Mouse (Mus musculus) hindbrain, embryonic 14.5 days (tissue): Measurements from ENCODE around the gene Ephx4. TPM values are rescaled to one million over a fixed set of nuclear protein-coding genes. Genes with fewer than 3 reads are reported as not detected.

Experiments
- ATAC-seq: fragments of 200-750 bp; cut with Nextera tagmentation; 2 replicates; pipeline ENCODE4 v1.8.0; 2017; ENCODE audit warnings: moderate number of reproducible peaks, mild to moderate bottlenecking, moderate TSS enrichment, moderate library complexity; ENCODE audit not compliant: low FRiP score
- DNase-seq: peaks from one replicate; pipeline ENCODE4 v3.0.0-alpha.2; 2015; ENCODE audit warnings: low spot score
- H3K27ac ChIP-seq: fragments of 300-500 bp; sonication (generic); 2 replicates; pipeline ENCODE4 v1.5.1; 2014; ENCODE audit warnings: mild to moderate bottlenecking, moderate library complexity
- H3K27me3 ChIP-seq: fragments of 300-500 bp; sonication (generic); 2 replicates; pipeline ENCODE4 v1.6.1; 2014; ENCODE audit warnings: mild to moderate bottlenecking, low read length, mixed read lengths; ENCODE audit not compliant: control insufficient read depth, insufficient read depth
- H3K36me3 ChIP-seq: fragments of 300-500 bp; sonication (generic); replicated peaks from 2 replicates; pipeline ENCODE4 v1.6.1; 2014; ENCODE audit not compliant: control insufficient read depth, insufficient read depth
- H3K4me1 ChIP-seq: fragments of 300-500 bp; sonication (generic); replicated peaks from 2 replicates; pipeline ENCODE4 v1.6.1; 2014; ENCODE audit warnings: antibody characterized with exemption, low read length, mixed read lengths; ENCODE audit not compliant: control insufficient read depth, insufficient read depth
- H3K4me2 ChIP-seq: fragments of 300-500 bp; sonication (generic); replicated peaks from 2 replicates; pipeline ENCODE4 v1.6.1; 2014; ENCODE audit warnings: mild to moderate bottlenecking, moderate library complexity
- H3K4me3 ChIP-seq: fragments of 300-500 bp; sonication (generic); replicated peaks from 2 replicates; pipeline ENCODE4 v1.5.1; 2014; ENCODE audit warnings: mild to moderate bottlenecking, low read length
- H3K9ac ChIP-seq: fragments of 300-500 bp; sonication (generic); 2 replicates; pipeline ENCODE4 v1.6.1; 2014
- H3K9me3 ChIP-seq: fragments of 300-500 bp; sonication (generic); 2 replicates; pipeline ENCODE4 v1.6.1; 2016; ENCODE audit warnings: low read length; ENCODE audit not compliant: control insufficient read depth
- WGBS: fragments of 180-500 bp; shearing (Covaris S2); extraction: QIAGEN DNeasy Blood & Tissue Kit; methylation state at CpG from one replicate; pipeline ENCODE4 v1.1.7; 2014; 5-methylcytosine and 5-hydroxymethylcytosine counted together
- polyA plus RNA-seq: library from polyadenylated mRNA; unstranded; fragments of >200 nt; fragmentation: Nextera tagmentation; extraction: Ambion mirVana; gene quantifications from 2 replicates; pipeline ENCODE4 v1.2.1, GENCODE M21; 2014

Ephx4 gene
- polyA plus RNA-seq: 2.9 and 3.2 TPM in 2 replicates

- WGBS: 21% methylated on average over 5 of the region's 5 CpGs
- Histone ChIP-seq H3K4me3 (peak within 1 kb of the TSS; percentile 68), H3K9ac (peak within 1 kb of the TSS; percentile 68), H3K9me3 (no peaks in the 10 kb centered on the region), H3K27ac (no peak within 1 kb of the TSS), H3K36me3 (no peaks in the 10 kb centered on the region), H3K27me3 (peaks cover 39% of the 10 kb centered on the region), H3K4me1 (no peaks in the 10 kb centered on the region; the same call in 1 of the 2 replicates), H3K4me2 (peak within 1 kb of the TSS; percentile 100)
- no peak for DNase-seq
- no peak for ATAC-seq
These were observed at the start of gene Ephx4 for GRCm38 (mm10) chr5:107402436-107402835. Ephx4 (plus strand) TSS chr5:107402736.

DNA sequence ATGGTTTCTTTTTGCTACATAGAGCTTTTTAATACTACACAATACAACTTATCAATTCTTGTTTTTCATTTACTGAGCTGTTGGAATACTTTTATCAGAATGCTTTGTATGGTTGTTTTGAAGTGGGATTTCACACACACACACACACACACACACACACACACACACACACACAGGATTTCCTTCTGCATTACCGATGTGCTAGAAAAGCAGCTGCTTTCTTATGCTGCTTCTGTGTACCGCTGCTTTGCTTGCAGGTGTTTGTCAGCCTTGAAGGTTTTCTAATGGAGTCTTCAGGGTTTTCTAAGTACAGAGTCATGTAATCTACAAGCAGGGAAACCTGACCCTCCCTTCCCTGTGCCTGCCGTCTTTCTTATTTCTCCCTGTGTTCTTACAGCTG is 48.6 kb upstream of the Ephx4 start:
- H3K9ac ChIP-seq: no peak overlapping the region
- no peak overlapping the region for H3K4me3 ChIP-seq
- H3K4me2 ChIP-seq: no peak overlapping the region
- no peaks in the 10 kb centered on the region for H3K36me3 ChIP-seq
- DNase-seq (no peak), ATAC-seq (no peak)
- 69% methylated on average over 3 of the region's 3 CpGs for WGBS
- H3K27ac ChIP-seq: no peak overlapping the region
- no peaks in the 10 kb centered on the region for H3K4me1 ChIP-seq
- H3K27me3 ChIP-seq: no peaks in the 10 kb centered on the region
- no peaks in the 10 kb centered on the region for H3K9me3 ChIP-seq

DNA sequence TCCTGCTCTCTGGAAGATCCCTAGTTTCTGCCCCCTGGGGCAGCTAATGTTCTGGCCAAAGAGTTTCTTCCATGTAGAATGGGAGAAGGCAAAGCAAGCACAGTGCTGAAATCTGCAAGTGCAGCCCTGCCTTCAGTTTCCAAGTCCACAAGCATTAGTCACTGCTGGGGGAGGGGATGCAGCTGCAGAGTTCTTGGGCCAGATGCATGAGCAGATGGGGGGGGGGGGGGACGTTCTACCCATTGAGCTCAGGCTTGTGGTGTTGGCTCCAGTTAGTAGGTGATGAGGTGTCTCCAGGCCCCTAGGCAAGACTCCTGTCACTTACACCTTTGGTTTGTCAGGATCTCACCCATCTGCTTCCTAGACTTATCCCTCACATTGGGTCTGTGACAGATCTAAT is 46.7 kb upstream of the Ephx4 start:
- Histone ChIP-seq H3K27me3 (no peaks in the 10 kb centered on the region), H3K4me2 (no peak overlapping the region), H3K9me3 (no peaks in the 10 kb centered on the region), H3K27ac (no peak overlapping the region), H3K4me1 (peaks cover 6% of the 10 kb centered on the region; the same call in 1 of the 2 replicates), H3K36me3 (no peaks in the 10 kb centered on the region), H3K4me3 (no peak overlapping the region), H3K9ac (no peak overlapping the region)
- ATAC-seq: no peak
- WGBS: 64% methylated on average over 1 of the region's 1 CpGs
- no peak for DNase-seq

DNA sequence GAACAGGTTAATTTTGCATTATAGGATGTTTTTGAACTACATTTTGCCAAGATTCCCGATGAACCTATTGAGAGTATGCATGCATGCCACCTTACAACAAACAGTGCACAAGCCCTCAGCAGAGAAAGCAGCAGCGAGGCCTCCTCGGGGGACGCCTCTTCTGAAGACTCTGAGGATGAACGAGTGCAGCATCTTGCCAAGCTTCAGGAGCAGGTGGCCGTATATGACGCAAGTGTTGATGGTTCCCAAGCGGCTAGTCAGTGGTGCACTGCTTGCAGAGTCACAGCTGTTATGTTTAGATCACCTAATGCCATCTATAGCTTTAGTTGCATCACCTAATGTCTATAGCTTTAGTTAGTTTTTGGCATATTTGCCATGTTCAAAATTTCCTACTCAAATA is 44.8 kb upstream of the Ephx4 start:
- Histone ChIP-seq H3K9ac (no peak overlapping the region), H3K36me3 (no peaks in the 10 kb centered on the region), H3K4me2 (no peak overlapping the region), H3K4me3 (no peak overlapping the region), H3K9me3 (no peaks in the 10 kb centered on the region), H3K27ac (no peak overlapping the region), H3K27me3 (no peaks in the 10 kb centered on the region), H3K4me1 (peaks cover 6% of the 10 kb centered on the region; the same call in 1 of the 2 replicates)
- ATAC-seq: no peak
- no peak for DNase-seq
- 86% methylated on average over 8 of the region's 8 CpGs for WGBS

DNA sequence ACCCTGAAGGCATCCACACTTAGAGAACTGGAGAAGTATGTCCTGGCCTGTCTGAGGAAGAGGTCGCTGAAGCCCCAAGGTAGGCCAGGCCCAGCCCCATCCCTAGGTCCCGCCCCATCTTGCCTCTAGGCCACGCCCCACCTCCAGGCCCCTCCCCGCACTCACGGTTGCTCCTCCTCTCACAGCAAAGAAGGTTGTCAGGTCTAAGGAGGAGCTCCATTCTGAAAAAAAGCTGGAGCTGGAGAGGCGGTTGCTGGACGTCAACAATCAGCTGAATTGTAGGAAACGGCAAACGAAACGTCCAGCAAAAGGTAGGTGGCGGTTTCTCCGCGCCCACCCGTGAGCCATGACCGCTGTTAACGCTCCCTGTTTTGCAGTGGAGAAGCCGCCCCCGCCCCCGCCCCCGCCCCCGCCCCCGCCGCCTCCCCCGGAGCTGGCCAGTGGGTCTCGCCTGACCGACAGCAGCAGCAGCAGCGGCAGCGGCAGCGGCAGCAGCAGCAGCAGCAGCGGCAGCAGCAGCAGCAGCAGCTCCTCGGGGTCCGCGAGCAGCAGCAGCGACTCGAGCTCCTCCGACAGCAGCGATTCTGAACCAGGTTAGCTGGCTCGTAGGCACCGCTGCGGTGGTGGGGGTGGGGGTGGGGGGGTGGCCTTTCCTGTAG is 43.0 kb upstream of the Ephx4 start:
- peak overlapping the region; percentile 50 for H3K4me2 ChIP-seq
- peak; percentile 69 for DNase-seq
- H3K36me3 ChIP-seq: no peaks in the 10 kb centered on the region
- under 1% methylated on average over 40 of the region's 40 CpGs for WGBS
- H3K27ac ChIP-seq: peak overlapping the region; percentile 79
- no peaks in the 10 kb centered on the region for H3K9me3 ChIP-seq
- peak overlapping the region; percentile 55 for H3K4me3 ChIP-seq
- no peaks in the 10 kb centered on the region for H3K27me3 ChIP-seq
- H3K9ac ChIP-seq: peak overlapping the region; percentile 64
- peaks cover 6% of the 10 kb centered on the region; the same call in 1 of the 2 replicates for H3K4me1 ChIP-seq
- peak; percentile 97 for ATAC-seq

DNA sequence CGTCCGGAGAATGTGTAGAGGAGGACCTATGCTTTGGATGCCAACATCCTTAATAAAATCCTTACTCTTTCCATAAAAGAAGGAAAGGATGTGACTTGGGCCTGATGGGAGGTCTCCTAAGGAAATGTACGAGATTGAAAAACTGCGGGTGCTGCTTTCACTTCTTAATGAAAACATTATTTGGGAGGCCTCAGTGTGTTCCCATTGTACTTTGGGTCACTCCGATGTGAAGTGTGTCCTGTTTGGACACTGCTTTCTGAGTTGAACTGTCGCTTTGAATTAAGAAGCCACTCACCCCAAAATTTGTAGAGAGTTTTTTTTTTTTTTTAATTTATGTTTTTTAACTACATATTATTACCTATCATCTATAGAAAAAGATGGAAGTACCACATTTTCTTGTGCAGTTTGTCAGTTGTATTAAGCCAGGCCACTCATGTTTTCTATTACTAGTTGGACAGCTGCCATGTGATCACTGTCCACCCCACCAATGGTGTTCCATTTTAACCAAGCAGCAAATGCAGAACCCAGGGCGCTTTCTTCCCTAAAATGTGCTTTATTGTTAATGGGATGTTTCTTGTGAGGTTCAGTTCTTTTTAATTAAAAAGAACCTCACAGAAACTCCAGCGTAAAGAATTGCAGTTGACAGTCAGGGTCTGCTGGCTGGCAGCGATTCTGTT is 42.3 kb upstream of the Ephx4 start:
- no peaks in the 10 kb centered on the region for H3K36me3 ChIP-seq
- peak overlapping the region; percentile 79 for H3K27ac ChIP-seq
- ATAC-seq: no peak
- DNase-seq: peak; percentile 24
- H3K27me3 ChIP-seq: no peaks in the 10 kb centered on the region
- H3K4me2 ChIP-seq: peak overlapping the region; percentile 50
- WGBS: 18% methylated on average over 9 of the region's 9 CpGs
- H3K9ac ChIP-seq: peak overlapping the region; percentile 64
- peak overlapping the region; percentile 55 for H3K4me3 ChIP-seq
- H3K4me1 ChIP-seq: peaks cover 6% of the 10 kb centered on the region; the same call in 1 of the 2 replicates
- H3K9me3 ChIP-seq: no peaks in the 10 kb centered on the region

DNA sequence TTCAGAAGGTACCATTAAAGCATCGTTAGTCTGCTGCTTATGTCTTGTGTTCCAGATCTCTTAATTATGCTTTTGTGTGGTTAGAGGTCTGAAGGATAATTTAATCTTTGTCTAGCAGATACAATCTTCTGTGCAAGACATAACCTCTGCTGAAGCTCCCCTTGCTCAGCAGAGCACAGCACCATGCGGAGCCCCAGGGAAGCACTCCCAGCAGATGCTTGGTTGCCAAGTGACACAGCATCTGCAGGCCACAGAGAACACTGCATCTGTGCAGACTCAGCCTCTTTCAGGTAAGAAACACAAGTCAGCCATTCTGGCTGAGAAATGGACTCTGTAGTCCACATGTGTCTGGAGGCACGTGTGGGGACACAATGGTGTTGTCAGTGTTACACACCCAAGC is 32.5 kb upstream of the Ephx4 start:
- no peaks in the 10 kb centered on the region for H3K4me1 ChIP-seq
- no peak for ATAC-seq
- 58% methylated on average over 3 of the region's 3 CpGs for WGBS
- H3K4me3 ChIP-seq: no peak overlapping the region
- H3K27me3 ChIP-seq: no peaks in the 10 kb centered on the region
- no peaks in the 10 kb centered on the region for H3K9me3 ChIP-seq
- H3K4me2 ChIP-seq: no peak overlapping the region
- no peak overlapping the region for H3K9ac ChIP-seq
- no peak overlapping the region for H3K27ac ChIP-seq
- DNase-seq: no peak
- H3K36me3 ChIP-seq: no peaks in the 10 kb centered on the region

DNA sequence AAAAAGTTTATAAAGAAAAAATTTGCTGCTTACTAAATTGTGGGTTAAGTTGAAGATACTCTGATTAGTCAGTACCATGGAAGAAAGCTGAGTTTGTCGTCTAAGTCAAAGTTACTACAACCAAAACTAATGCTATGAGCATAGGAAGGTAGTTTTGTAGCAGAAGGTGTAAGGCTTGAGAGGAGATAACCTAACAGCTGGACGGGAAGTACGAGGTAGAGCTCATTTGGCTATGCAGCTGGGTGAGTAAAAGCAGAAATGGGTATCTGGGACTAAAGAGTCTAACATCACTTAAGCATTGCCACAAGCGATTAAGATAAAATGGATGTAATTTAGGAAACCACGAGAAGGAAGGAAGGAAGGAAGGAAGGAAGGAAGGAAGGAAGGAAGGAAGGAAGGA is 31.2 kb upstream of the Ephx4 start:
- Histone ChIP-seq H3K27ac (no peak overlapping the region), H3K4me1 (no peaks in the 10 kb centered on the region), H3K4me3 (no peak overlapping the region), H3K36me3 (no peaks in the 10 kb centered on the region; the same call in 1 of the 2 replicates), H3K27me3 (no peaks in the 10 kb centered on the region), H3K9me3 (no peaks in the 10 kb centered on the region), H3K4me2 (no peak overlapping the region), H3K9ac (no peak overlapping the region)
- ATAC-seq (no peak), DNase-seq (no peak)
- WGBS: 86% methylated on average over 5 of the region's 5 CpGs

DNA sequence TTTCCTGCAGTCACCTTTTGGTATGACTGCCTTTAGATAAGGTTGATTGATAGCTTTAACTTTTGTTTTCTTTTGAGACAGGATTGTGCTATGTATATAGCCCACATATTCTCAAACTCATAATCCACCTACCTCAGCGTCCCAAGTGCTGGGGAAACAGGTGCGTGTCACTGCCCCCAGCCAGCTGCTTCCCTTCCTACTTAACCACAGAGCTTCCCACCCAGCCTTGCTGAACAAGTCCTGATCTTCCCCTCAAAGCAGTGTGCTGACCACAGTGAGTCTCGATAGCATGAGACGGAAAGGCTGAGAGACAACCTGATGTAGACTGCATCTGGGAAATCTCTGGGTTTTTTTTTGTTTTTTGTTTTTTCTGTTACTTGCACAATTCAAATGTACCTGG is 29.3 kb upstream of the Ephx4 start:
- no peak overlapping the region for H3K9ac ChIP-seq
- H3K36me3 ChIP-seq: peaks cover under 1% of the 10 kb centered on the region; the same call in 1 of the 2 replicates
- no peaks in the 10 kb centered on the region for H3K9me3 ChIP-seq
- whole genome bisulfite sequencing: 90% methylated on average over 4 of the region's 4 CpGs
- no peak for ATAC-seq
- no peak overlapping the region for H3K4me3 ChIP-seq
- H3K4me2 ChIP-seq: no peak overlapping the region
- no peak overlapping the region for H3K27ac ChIP-seq
- no peaks in the 10 kb centered on the region for H3K27me3 ChIP-seq
- no peak for DNase-seq
- no peaks in the 10 kb centered on the region for H3K4me1 ChIP-seq
